Mouse (Mus musculus): ENCODE results near the gene Taz.

The Taz gene

DNA sequence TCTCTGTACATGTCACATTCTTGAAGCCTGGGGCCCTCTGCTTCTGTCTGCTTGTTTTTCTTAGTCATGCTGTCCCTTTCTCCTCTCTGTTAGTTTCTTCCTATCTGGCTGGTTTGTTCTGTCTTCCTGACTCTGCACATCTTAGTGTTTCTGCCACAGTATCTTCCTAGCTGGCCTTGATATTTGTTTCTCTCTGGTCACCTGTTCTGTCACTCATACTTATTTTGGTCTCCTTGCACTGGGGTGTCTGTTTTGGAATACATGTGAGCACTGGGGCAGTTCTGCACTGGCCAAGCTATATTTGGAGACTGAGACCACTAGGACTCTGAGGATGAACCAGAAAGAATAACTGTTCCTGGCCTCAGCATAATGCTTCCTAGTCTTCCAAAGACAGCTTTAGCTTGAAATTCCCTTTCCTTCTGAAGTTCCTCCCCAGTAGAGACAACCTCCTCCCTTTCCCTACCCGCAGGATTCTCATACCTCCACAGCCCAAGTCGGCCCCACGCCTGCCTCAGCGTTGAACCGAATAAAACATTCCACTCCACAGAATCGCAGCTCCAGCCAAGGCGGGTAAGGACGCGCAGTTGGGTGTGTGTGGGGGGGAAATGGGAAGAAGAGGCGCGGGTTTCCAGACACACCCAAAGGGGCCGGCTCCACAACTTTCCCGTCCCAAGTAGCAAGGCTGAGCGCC, 526 bp upstream of the Taz start:
- DNase-seq (ENCODE audit: low read depth): no peak

- DNase-seq (ENCODE audit: low read depth): peak; percentile 79
Measured at GRCm38 (mm10) chrX:74282395-74283091, 831 bp downstream of the Taz start.

DNA sequence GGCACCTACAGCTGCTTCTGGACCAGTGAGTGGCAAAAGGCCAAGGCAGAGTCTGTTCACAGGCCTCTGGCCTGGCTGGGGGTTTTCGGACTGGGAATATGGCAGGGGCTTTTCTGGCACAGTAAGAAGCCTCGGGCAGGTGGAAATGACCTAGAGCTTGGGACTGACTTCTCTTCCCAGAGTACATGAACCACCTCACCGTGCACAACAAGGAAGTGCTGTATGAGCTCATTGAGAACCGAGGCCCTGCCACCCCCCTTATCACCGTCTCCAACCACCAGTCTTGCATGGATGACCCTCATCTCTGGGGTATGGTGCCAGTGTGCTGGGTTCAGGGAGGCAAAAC, 1.4 kb downstream of the Taz start:
- DNase-seq (ENCODE audit: low read depth): no peak

DNA sequence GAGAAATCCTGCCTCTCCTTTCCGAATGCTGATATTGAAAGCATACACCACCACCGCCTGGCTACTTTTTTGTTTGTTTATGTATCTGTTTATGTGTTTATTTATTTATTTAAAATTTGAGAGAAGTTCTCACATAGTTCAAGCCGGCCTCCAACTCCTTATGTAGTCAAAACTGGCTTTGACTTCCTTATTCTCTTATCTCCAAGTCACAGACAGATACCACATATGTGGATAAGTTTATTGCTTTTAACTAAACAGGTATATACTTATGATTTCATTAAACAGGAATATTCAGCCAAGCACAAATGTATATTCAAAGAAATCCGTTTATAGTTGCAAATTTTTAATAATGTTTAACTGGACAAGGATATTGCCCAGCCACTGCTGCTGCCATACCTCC, 11.7 kb downstream of the Taz start:
- DNase-seq (ENCODE audit: low read depth): no peak

GRCm38 (mm10) chrX:74296538-74297448, 15.1 kb downstream of the Taz start, which contains the start of gene Atp6ap1:
Gene Atp6ap1 (plus strand): TSS chrX:74297097.
- peak; percentile 82 for DNase-seq (ENCODE audit: low read depth)

DNA sequence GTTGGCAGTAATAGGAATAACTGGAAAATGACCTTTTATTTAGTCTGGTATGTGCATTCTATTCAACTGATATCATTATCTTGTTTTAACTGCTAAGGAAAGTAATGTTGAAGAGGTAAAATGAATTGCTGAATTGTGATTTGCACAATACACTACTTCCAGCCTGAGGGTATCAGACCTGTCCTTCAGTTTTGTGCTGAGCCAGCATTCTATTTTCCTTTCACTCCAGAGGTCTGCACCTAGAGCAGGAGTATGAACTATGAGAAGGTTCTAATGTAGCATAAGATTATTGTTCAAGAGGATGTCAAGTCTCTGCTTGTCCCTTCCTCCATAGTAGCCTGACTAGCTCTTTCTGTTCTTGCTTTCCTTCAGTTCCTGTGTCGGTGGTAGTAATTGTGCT, 16.6 kb downstream of the Taz start:
- no peak for DNase-seq (ENCODE audit: low read depth)

GRCm38 (mm10) chrX:74299721-74300120, 18.0 kb downstream of the Taz start:
- no peak for DNase-seq (ENCODE audit: low read depth)

GRCm38 (mm10) chrX:74304867-74305700, 23.4 kb downstream of the Taz start, which contains the start of gene Gdi1:
Gene Gdi1 (plus strand): TSS chrX:74304998.
- DNase-seq (ENCODE audit: low read depth): no peak

DNA sequence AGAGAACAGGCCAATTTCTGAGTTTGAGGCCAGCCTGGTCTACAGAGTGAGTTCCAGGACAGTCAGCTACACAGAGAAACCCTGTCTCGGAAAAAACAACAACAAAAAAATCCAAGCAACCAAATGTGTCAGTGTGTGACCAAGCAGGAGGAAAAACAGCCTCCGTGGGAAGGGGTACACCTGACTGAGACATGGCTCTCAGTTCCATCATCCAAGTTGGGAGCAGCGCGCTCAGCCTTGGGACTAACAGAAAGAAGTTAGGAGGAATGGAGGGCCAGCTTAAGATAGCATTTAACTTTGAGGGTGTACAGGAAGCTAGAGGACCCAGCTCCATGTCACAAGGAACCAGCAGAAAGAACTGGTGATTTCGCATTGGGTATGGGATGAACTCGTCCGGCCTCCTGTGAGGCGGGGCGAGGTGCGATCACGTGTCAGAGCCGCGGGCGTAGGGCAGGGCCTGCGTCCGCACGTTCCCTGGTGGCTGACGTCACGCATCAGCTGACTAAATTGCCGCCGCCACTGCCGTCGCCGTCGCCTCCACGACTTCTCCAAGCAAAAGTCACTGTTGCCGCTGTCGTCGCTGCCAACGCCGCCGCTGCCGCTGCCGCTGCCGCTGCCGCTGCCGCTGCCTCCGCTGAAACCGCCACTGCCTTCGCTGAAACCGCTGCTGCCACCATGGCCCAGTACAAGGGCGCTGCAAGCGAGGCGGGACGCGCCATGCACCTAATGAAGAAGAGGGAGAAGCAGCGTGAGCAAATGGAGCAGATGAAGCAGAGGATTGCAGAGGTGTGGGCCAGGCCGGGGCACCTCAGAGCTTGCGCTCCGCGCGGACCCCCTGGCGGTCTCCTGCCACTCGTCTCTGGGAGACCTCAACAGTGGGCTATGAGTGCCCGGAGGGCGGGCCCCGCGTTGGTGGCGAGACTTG, 31.1 kb downstream of the Taz start, which contains the start of gene Fam50a:
TSS of gene Fam50a (plus strand) at position 494 of the 925 bp plus-strand sequence.
- peak; percentile 75 for DNase-seq (ENCODE audit: low read depth)

DNA sequence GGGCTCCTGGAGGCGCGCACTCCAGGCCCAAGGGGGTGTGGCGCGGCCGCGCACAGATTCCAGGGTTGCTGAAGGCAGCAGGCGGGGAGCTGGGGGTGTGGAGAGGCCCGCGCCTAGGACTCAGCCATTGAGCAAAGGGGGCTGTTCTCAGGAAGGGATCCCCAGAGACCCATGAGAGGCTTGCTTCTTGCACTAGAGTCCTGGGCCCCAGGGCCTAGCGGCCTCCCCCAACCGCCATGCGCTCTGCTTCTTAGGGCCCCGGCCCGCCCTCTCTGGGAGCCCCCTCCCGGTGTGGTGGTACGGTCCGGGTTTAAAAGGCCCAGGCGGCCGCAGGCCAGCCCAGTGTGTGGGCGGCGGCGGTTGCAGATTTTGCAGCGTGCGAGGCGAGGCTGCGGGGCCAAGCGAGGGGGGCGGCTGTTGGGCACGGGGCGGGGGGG, 47.0 kb downstream of the Taz start, which contains the start of gene Plxna3:
TSS of gene Plxna3 (plus strand) at position 342 of the 437 bp plus-strand sequence.
- peak; percentile 44 for DNase-seq (ENCODE audit: low read depth)

DNA sequence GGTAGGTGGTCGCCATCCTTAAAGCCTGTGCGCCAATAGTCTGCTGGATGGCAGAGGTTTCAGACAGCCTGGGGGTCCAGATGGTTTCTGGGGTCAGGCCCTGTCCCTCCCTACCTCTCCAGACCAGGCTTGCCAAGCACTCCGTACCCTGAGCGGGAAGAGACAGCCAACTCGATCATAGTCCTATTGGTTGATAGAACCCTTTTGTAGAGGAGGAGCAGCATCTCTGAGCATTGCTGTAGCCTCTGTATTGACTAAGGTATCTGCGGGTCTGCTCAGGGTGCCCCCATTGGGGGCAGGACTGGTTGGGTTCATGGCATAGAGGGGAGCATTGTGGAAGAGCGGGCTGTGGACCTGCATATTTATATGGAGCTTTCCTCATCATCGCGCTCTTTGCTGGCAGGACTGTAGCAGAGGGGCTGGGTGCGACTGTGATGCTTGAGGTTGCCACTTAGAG, 47.5 kb downstream of the Taz start:
- DNase-seq (ENCODE audit: low read depth): no peak

- DNase-seq (ENCODE audit: low read depth): no peak
Measured at GRCm38 (mm10) chrX:74330166-74330930, 48.6 kb downstream of the Taz start.

Measured in c-Kit-positive CD71-positive TER-119-negative erythroid progenitor cells, embryonic 14.5 days (primary cell).